Mouse (Mus musculus): ENCODE measurements around the gene Ipo8.

DNA sequence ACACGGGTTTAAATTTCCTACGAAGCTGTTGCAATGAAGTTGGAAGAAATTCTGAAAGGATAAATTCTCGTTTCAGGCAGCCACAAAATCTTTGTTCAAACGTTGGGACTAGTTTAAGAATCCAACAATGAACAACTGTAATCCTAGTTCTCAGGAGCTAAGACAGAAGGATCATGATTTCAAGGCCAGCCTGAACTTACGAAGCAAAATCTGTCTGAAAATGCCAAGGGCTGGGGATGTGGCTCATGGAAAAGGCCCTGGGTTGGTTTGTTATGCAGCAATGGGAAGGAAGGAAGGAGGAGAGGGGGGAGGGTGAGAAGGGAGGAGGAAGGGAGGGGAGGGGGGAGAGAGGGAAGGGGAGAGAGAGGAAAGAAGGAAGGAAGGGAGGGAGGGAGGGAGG, 14.5 kb downstream of the Ipo8 start:
- TF ChIP-seq CTCF (conservative IDR thresholded peaks at IDR 0.05; ENCODE audit: low read length): no peak
- no peak for TF ChIP-seq NANOG (IDR thresholded peaks at IDR 0.05; ENCODE audit: borderline replicate concordance, low read length)
- no peak for TF ChIP-seq POU5F1 (IDR thresholded peaks at IDR 0.05; ENCODE audit: borderline replicate concordance, low read length)

Data from E14TG2a.4 (cell line).